Mouse (Mus musculus): ENCODE measurements around the gene Acsl3.

DNA sequence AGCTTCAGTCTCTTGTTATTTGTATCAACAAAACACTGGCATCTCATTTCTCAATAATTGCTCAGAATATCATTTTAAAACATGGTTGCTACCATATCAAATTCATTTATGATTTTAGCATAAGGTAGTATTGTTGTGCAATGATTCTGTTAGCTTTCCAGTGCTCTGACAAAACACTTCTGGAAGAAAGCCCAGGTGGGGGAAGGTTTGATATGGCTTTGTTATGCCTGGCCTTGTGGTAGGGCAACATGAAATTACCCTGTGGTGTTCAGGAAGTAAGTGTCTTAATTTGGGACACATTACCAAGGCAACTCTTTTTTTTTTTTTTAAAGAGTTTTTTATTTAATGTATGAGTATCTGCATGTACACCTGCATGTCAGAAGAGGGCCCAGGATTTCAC is 52.4 kb downstream of the Acsl3 start:
- no peak for TF ChIP-seq CTCF (conservative IDR thresholded peaks at IDR 0.05; ENCODE audit: low read length)
- TF ChIP-seq NANOG (IDR thresholded peaks at IDR 0.05; ENCODE audit: borderline replicate concordance, low read length), result no peak

Measured in E14TG2a.4 (cell line).